Mouse (Mus musculus): ENCODE results near the gene Klrb1c.
"Not testable (repeated sequence)": the region's sequence is repeated elsewhere in the genome, so short reads cannot be mapped to it uniquely, and the experiment has no call there.

Klrb1c gene

DNA sequence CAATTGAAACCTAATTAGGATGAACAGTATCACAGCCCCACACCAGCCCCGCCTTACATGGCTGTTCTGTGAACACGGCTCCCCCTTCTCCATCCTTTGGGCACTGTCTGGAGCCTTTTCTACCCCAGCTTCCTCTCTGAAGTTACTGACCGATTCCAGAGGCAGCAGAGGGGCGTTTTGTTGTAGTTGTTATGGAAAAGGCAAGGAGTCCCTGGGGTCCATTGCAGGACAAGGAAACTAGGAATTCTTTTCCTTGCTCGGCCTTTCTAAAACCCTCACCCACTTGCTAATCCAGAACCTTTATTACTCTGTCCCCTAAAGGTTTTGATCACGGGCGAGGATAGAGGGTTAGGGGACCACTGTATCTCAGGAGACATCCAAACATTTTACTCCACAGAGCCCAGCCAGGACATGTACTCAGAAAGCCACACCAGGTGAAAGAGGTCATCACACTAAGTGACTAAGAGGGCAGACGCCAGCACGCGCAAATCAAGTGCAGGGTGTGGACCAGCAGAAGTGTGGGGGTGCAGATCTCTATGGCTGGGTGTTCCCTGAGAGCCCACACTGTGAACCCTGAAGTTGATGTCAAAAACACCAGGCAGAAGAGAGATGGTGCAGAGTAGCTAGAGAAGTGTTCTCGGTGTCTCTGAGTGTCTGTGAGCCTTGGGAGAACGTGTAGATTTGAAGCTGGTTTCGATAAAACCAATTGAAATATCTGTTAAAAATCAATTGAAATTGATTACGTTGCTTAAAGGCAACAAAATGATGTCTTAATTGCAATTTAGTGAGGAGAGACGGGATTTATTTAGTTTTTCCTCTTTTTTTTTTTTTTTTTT lies 9.1 kb upstream of the Klrb1c start:
- DNase-seq (ENCODE audit: low read depth, low spot score): no peak

DNA sequence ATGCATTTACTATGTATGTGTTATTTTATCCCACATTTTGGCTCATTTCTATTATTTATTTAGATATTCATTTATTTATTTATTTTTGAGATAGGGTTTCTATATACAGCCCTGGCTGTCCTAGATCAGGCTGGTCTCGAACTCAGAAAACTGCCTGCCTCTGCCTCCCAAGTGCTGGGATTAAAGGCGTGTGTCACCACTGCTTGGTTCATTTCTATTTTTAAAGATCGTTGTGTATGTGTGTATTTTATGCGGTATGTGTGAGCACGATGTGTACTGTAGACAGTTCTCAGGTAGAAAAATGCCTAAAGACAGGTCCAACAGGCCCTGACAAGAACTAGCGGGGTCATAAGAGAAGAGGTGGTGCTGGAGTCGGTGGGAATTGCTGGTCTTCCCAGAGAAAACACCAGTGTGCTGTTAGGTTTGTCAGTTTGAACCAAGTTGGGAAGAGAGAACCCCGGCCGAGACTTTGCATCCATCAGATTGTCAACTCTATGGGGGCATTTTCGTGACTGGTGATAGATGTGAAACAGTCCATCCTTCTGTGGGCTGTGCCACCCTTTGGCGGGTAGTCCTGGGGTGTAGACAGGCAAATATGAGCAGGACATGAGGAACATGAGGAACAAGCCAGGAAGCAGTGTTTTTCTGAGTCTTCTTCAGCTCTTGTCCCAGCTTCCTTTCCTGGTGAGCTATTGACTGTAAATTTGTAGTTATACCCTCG lies 8.3 kb upstream of the Klrb1c start:
- DNase-seq (ENCODE audit: low read depth, low spot score): no peak

- no peak for DNase-seq (ENCODE audit: low read depth, low spot score)
These were observed 7.4 kb upstream of the Klrb1c start for GRCm38 (mm10) chr6:128796321-128796955.

- DNase-seq (ENCODE audit: low read depth, low spot score): no peak
These were observed 4.7 kb upstream of the Klrb1c start for GRCm38 (mm10) chr6:128793734-128794133.

DNA sequence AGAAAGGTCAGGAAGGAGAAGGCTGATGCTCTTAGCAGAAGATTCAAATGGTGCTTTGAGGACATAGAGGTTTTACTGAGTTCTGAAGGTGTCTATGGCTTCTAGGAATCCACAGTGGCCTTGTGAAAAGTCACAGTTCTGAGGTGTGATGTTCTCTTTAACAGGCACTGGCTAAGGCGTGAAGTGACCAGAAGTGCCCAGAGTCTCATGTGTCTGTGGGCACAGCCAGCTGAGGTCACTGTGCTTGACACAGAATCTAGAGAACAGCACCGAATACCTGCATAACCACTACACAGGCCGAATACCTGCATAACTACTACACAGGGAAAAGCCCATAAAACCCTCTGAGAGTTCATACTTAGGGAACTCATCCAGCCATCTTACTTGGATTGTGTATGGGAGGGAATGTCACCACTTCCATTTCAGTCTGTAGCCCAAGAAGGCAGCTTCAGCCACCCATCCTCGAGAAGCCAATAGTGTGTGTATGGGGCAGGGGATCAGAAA lies 1.5 kb upstream of the Klrb1c start:
- DNase-seq (ENCODE audit: low read depth, low spot score): not testable (repeated sequence)

GRCm38 (mm10) chr6:128788517-128788916 lies 498 bp downstream of the Klrb1c start:
- no peak for DNase-seq (ENCODE audit: low read depth, low spot score)

DNA sequence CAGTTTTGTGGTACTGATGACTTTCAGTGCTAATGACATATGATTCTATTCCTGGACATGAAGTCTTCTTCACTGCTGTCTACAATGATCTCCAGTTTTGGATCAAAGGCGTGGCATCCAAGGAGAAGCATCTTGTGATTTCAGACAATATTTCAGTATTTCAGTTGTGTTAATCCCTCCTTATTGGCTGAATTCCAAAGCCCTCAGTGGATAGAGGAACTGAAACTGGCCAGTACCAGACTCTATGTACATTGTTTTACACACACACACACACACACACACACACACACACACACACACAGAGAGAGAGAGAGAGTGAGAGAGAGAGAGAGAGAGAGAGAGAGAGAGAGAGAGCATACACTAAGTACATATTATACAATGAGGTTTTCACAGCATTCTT lies 2.6 kb downstream of the Klrb1c start:
- not testable (repeated sequence) for DNase-seq (ENCODE audit: low read depth, low spot score)

- no peak for DNase-seq (ENCODE audit: low read depth, low spot score)
These were observed 19.3 kb downstream of the Klrb1c start for GRCm38 (mm10) chr6:128769481-128770253.

DNA sequence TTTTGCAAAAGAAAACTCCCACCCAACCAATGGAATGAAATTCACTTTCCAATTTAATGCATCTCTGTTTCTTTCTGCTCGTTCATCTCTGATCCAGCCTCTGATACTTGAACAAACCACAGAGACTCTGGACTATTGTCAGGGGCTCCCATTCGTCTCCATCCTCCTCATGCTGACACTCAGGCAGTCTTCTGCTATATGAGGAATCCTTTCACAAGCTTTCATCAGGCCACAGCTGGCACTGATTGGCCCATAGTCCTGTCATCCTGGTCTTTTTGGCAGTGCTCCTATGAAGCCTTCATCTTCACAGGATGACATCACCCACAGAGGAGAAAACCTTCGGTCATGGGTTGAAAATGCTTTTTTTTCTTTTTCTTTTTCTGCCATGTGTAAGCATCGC lies 21.0 kb downstream of the Klrb1c start:
- no peak for DNase-seq (ENCODE audit: low read depth, low spot score)

DNA sequence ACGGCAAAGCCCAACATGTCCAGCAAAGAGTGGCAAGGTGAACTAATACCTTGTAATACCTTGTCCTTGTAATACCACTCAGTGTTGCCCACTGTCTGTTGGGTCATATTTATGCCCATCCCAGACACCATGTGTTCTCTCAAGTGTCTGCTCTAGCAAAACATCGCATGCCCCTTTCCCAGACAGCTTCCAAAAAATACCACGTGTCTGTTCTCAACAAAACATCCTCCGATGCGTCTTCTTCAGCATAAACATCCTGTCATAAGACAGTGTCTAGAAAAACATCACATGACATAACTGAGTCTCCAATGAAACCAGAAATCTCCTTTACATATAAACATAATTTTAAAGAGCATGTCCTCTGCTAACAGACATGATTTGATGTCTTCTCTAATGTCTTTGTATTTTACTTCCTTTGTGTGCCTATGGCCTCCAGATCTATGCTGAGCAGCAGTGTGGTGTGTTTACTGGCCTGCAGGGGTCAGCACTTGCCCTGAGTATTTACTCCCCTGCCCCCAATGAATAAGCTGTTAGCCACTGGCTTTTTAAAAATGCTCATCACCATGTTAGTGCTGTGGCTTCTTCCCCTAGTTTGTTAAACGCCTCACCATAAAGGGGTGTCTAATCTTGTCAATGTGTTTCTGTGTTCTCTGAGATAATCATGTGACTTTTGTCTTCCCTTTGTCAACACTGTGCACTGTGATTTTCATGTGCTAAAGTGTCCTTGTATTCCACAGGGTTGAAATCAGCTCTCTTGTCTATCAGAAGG lies 22.3 kb downstream of the Klrb1c start:
- DNase-seq (ENCODE audit: low read depth, low spot score): not testable (repeated sequence)

- DNase-seq (ENCODE audit: low read depth, low spot score): no peak
These were observed 23.8 kb downstream of the Klrb1c start for GRCm38 (mm10) chr6:128765211-128765610.

DNA sequence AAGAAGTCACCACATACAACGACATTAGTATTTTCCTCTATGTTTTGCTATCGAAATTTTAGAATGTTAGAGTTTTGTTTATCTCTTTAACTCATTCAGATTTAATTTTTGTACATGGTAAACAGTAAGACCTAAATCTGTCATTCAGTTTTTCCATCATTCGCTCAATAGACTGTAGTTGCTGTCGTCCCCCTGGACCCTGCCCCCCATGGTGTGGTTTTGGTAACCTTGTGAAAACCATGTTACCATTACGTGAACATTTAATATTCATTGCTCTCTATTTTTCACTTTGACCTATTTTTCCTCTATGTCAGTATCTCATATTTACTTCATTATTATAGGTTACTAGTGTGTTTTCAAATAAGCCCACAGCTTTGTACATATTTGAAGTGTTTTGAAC lies 24.4 kb downstream of the Klrb1c start:
- DNase-seq (ENCODE audit: low read depth, low spot score): no peak

DNA sequence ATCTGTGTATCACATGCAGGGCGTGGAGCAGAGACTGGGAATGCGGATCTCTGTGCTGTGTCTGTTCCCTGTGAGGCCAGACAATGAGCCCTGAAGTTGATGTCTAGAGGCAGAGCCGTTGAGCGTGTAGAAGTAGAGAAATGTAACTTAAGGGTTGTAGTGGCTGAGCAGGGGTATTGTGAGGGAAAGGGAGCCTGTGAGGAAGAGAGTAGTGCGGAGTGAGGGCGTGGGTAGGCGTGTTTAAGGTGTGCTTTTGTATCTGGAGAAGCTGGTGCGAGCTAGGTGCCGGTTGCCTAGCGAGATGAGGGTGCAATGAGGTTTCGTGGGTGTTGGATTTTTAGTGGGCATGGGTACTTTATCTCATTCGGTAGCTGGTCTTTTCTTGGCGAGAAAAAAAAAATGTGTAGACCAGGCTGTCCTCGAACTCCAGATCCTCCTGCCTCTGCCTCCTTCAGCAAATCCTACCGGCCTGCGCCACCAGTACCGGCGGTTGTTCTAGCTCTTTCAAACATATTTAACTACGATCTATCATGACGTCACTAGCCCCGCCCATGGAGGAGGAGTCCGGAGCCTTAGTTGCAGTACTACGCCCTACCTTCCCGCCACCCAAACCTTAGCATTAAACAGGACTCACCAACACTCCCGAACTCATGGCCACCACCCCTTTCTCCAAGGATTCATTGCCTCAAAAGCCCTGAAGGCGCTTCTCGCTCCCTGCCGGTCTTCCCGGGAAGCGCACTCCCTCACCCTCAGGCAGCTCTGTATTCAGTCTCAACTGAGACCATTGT lies 25.1 kb downstream of the Klrb1c start:
- DNase-seq (ENCODE audit: low read depth, low spot score): peak; percentile 93

GRCm38 (mm10) chr6:128762892-128763670 lies 25.9 kb downstream of the Klrb1c start:
- not testable (repeated sequence) for DNase-seq (ENCODE audit: low read depth, low spot score)

GRCm38 (mm10) chr6:128761144-128761540 lies 27.9 kb downstream of the Klrb1c start:
- no peak for DNase-seq (ENCODE audit: low read depth, low spot score)

- peak; percentile 82 for DNase-seq (ENCODE audit: low read depth, low spot score)
These were observed 28.4 kb downstream of the Klrb1c start for GRCm38 (mm10) chr6:128760416-128761143.

GRCm38 (mm10) chr6:128760016-128760415 lies 29.0 kb downstream of the Klrb1c start:
- peak; percentile 80 for DNase-seq (ENCODE audit: low read depth, low spot score)

- no peak for DNase-seq (ENCODE audit: low read depth, low spot score)
These were observed 29.6 kb downstream of the Klrb1c start for GRCm38 (mm10) chr6:128759221-128759950.
